Mouse (Mus musculus) lung, adult 2 months (tissue): ENCODE results near the gene Phlda1.
"Not testable (repeated sequence)": the region's sequence is repeated elsewhere in the genome, so short reads cannot be mapped to it uniquely, and the experiment has no call there.

Experiments used
- CTCF ChIP-seq: fragments of 200-500 bp; IDR thresholded peaks from 2 replicates; pipeline ENCODE4 v1.5.1; 2011; ENCODE audit warnings: mild to moderate bottlenecking, low read length, control low read depth; ENCODE audit not compliant: insufficient read depth
- POLR2A ChIP-seq: fragments of 200-500 bp; IDR thresholded peaks from 2 replicates; pipeline ENCODE4 v1.6.1; 2011; ENCODE audit warnings: low read depth, mild to moderate bottlenecking, control low read depth, low read length, borderline replicate concordance; ENCODE audit errors: extremely low read depth

- not testable (repeated sequence) for TF ChIP-seq CTCF, POLR2A
Observed at GRCm38 (mm10) chr10:111490079-111490478, 16.0 kb upstream of the Phlda1 start.
